Mouse (Mus musculus): Measurements from ENCODE around the gene Ghrhr.

Ghrhr gene

GRCm38 (mm10) chr6:55376076-55376475 is at the start of gene Ghrhr:
Gene Ghrhr, plus strand, starts transcription at chr6:55376295.
- no peak for DNase-seq (ENCODE audit: low read depth)

DNA sequence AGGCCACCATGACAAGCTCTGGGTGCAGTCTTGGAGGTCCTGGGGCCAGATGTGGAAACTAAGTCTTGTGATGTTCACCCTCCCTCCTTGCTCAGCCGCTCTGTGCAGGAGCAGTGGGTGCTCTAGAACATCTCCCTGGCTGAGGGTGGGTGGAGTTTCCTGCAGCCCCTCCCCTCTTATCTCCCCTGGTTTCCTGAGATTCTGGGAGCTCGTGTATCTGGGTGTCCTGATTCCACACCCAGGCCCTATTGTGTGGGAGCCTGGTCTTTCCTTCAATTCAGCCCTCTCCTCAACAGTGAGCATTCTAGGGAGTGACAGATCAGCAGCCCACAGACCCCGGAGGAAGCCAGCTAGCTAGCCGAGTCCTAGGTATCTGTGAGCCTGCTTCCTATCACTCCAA is 49.8 kb upstream of the Ghrhr start:
- no peak for DNase-seq (ENCODE audit: low read depth)

DNA sequence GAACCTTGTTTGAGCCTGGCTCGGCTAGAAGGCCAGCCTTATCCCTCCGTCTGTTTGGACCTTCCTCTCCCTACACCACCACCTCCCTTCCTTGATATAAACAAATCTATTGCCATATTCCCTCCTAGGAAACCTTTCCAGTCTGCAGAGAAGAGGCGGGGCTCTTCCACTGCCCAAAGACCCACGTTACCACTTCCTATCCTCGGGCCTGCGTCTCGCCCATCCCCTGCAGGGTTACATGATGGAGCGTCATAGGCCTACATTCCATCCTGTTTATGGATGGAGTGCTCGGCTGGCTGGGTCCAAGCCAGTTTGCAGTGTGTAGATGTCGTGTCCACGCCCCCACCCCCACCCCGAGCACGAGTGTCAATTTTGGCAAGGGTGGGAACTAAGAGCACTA is 48.8 kb upstream of the Ghrhr start:
- DNase-seq (ENCODE audit: low read depth) = no peak

DNA sequence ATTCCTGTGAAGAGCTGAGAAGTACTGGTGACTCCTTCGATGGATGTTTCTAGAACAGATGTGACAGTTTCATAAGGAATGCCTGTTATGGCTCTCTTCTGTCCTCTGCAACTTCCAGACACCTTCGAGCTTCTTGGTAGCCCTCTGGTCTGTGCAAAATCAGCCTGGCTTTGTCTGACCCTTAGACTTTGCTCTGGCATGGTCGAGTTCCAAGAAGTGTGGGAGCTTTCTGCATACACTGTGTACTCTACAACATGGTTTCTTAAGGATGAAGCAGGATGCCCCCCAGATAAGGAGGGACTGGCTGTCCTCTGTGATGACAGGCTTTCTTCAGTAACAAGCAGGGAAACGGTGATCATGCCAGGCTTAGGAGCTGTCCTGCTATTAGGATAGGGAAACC is 47.9 kb upstream of the Ghrhr start:
- DNase-seq (ENCODE audit: low read depth) = no peak

DNA sequence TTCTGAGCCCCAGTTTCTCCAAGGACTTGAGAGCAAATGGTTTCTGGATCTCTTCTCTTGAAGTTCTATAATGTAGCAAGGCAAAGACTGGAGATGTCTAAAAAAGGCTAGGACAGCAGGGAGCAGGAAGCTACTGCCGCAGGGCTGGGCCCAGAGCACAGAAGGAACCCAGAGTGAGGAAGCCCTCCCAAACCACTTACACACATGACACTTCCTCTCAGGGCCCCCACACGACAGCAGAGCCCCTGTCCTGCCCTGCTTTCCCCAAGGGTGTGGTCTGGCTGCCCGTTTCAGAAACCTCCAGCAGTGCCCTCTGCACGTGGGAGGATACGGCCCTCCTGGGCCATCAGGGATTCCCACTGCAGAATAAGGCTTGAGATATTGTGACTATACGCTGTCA is 44.8 kb upstream of the Ghrhr start:
- no peak for DNase-seq (ENCODE audit: low read depth)

DNA sequence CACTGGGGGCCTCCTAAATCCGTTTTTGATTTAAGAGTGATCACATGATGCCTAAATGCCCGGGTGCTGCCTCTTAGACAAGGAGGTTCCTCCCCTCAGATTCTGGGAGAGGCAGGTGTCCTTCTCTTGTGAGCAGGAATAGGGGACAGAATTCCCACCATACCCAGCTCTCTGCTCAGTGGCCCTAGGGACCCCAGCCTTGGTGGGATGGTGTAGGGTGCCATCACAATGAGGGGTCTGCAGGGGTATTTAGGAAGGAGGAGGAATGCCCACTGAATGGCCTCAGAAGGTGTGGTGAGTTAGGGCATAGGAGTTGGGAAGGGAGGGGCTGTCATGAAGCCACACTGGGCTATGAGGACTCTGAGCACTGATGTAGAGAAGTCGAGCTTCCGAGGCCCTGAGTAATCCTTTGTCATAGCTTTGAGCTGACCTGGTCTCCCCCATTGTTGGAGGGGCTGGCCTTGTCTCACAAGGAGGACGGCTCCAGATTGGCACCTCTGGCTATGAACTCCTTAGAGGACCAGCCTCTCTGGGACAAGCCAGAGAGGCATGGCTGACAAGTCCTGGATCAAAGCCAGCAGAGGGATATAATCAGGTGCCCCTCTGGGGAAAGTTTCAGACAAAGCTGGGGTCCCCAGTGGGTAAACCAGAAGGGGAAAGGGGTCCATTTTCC is 43.9 kb upstream of the Ghrhr start:
- no peak for DNase-seq (ENCODE audit: low read depth)

GRCm38 (mm10) chr6:55332773-55333109 is 43.4 kb upstream of the Ghrhr start:
- DNase-seq (ENCODE audit: low read depth) = no peak

GRCm38 (mm10) chr6:55335989-55336514 is 40.0 kb upstream of the Ghrhr start, which contains the start of gene Aqp1:
Gene Aqp1, plus strand, starts transcription at chr6:55336432.
- DNase-seq (ENCODE audit: low read depth) = no peak

DNA sequence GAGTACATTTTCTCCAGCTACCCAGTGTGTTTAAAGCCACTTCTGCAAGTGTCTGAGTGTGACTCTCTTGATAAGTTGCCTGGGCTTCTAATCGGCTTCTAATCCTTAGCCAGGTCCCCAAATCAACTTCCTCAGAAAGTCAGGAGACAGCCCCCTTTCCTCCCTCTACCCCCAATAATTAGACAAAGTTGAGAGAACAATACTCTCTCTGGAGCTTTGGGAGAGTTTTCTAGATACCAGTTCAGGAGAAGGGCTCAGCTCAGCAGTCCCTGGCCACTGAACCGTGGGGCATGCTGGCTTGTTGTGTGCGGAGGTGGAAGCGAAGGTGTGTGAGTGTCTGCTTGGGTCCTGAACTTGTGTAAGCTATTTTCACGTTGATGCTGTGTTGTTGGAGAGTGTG is 38.9 kb upstream of the Ghrhr start:
- DNase-seq (ENCODE audit: low read depth) = no peak

DNA sequence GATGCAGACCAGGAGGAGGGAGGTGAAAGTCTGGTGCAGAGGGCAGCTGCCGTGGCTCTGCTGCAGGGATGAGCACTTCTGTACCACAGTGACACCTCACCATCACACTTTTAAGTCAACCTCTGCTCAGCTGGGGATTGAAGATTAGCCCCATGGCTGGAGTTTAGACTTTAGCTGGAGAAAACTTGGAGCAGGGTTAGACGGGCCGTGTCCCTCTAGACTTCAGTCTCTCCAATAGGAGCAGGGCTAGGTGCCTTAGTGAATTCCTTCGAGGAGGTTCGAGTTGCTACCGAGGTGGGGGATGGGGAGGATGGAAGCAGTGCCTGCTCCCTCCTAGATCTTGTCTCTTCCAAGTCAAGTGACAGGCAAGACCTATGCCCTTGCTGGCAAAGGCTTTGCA is 38.0 kb upstream of the Ghrhr start:
- DNase-seq (ENCODE audit: low read depth) = no peak

- DNase-seq (ENCODE audit: low read depth) = no peak
Observed at GRCm38 (mm10) chr6:55338934-55339825, 36.9 kb upstream of the Ghrhr start.

DNA sequence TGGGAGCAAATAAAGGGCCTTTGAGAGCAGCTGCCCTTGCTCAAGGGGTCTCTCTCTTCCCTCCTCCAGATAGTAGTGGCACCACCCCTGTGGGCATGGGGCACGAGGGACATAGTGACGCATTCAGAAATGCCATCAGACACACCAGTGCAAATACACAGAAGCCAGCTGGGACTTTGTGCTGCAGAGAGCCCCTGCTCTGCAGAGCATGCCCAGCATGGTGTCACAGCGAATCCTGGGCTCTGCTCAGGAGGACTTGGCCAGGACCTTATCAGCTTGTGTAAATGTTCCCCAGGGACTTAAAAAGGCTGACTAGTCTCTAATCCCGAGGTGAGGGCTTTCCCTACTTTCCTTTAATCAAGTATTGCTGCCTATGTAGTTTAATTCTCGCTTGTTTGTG is 34.4 kb upstream of the Ghrhr start:
- no peak for DNase-seq (ENCODE audit: low read depth)

- no peak for DNase-seq (ENCODE audit: low read depth)
Observed at GRCm38 (mm10) chr6:55342328-55342727, 33.8 kb upstream of the Ghrhr start.

DNA sequence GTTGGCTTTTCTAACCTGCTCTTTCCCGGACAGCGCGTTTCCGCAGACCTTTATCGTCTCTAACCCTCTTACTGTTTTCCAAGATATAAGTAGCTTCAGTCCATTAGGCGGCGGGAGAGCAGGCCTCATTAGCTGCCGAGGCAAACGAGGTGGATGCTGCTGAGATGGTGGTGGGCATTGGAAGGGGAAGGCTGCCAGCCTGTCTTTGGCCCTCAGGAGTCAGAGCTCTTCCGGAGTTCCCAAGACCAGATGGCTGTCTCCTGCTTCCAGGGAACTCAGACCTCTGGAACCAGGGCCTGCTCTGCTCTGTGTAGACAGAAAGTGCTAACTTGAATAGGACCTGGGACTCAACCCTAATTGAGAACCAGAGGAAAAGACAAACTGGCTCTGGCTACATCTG is 32.6 kb upstream of the Ghrhr start:
- no peak for DNase-seq (ENCODE audit: low read depth)

DNA sequence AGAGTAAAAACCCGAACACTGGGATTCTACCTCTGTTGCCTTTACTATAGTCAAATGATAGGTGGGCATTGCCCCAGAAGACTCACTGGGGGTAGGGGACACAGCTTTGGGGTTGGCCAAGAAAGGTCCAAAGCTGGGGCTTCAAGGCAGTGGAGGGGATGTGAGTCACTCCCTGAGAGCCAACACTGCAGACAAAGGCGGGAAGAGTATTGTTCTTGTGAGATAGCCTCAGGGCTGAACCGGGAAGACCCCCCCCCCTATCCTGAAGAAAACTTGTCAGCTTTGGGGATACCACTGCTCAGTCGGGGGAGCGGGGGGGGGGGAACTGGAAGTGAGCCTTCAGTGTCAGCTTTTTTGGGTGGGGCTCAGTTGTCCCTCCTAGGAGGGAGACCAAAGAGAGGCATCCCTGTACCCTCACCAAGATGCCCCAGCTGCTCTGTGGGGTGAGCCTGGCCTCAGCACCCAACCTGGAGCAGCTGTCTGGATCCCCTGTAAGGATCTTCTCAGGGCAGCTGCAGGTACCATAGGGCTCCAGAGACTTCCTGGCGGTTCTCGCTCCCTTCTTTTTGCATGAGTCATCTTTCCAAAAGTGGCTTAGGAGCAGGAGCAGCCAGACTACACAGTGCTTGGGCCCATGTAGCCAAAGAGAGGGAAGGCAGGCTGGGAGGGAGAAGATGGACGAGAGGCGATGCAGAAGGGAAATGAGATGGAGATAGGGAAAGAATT is 31.6 kb upstream of the Ghrhr start:
- no peak for DNase-seq (ENCODE audit: low read depth)

DNA sequence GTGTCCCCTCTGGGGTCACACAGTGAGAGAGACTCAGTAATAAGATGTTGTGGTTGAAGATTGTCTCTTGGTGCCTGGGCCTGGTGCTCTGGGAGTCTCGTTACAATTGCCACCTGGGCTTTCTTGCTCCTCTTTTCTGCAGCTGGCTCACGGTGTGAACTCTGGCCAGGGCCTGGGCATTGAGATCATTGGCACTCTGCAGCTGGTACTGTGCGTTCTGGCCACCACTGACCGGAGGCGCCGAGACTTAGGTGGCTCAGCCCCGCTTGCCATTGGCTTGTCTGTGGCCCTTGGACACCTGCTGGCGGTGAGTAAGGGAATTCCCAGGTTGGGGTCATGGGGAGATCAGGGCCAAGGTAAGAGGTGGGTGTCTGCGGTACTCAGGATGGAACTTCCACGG is 30.8 kb upstream of the Ghrhr start:
- DNase-seq (ENCODE audit: low read depth) = no peak

GRCm38 (mm10) chr6:55346491-55346890 is 29.6 kb upstream of the Ghrhr start:
- no peak for DNase-seq (ENCODE audit: low read depth)

DNA sequence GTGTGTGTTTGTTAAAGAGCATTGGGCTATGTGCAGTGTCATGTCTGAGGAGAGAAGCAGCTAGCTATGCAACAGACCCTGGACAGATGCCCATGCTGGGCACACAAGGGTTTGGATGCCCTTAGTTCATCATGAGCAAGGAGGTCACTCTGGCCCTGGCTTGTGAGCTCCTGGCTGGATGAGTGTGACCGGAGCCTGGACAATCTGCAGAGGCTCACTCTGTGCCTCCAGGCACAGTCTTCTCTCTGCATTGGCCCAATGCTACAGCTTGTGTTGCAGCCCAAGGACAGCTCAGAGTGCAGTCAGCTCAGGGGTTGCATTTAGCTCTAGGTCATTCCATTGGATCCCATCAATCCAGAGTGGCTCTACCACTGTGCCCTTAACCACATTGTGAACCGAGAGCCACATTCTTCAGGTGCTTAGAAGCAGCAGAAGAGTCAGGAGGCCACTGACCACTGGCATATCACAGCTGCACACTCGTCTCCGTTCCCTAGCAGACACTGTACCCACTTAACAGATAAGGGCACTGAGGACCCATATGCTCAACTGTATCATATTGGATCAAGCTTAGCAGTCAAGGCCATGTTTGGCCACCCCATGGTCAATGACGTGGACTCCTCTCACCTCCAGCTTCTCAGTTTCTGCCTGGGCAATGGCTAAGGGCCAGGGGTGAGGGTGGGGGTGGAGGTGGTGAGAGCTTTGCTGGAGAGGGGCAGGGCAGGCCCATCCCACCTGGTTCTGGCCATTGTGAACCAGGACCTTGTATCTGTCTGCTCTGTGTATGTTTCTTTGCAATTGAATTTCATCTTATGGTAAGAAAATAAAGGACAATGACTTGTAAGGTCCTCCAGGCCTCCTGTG is 28.2 kb upstream of the Ghrhr start:
- no peak for DNase-seq (ENCODE audit: low read depth)

GRCm38 (mm10) chr6:55349231-55349630 is 26.9 kb upstream of the Ghrhr start:
- DNase-seq (ENCODE audit: low read depth) = no peak

- DNase-seq (ENCODE audit: low read depth) = no peak
Observed at GRCm38 (mm10) chr6:55350383-55350952, 25.6 kb upstream of the Ghrhr start.

GRCm38 (mm10) chr6:55351712-55352111 is 24.4 kb upstream of the Ghrhr start:
- no peak for DNase-seq (ENCODE audit: low read depth)

Data from induced T-regulatory cell, adult 2 months (primary cell).